Mouse (Mus musculus): ENCODE results near the gene Cldn10. TPM values are rescaled to one million over a fixed set of nuclear protein-coding genes. Genes with fewer than 3 reads are reported as not detected.

Cldn10 gene
- polyA plus RNA-seq, 1 experiment = 1.4 TPM

GRCm38 (mm10) chr14:118820111-118820510, 32.4 kb downstream of the Cldn10 start:
- Histone ChIP-seq H3K27me3 (ENCODE audit: control insufficient read depth, insufficient read depth, low read length) (no peaks in the 10 kb centered on the region), H3K4me1 (ENCODE audit: control insufficient read depth, insufficient read depth, insufficient read length) (no peaks in the 10 kb centered on the region), H3K27ac (ENCODE audit: insufficient read depth, low read length) (no peak overlapping the region), H3K36me3 (ENCODE audit: control insufficient read depth, insufficient read depth, low read length) (no peaks in the 10 kb centered on the region), H3K4me3 (ENCODE audit: extremely low read depth, insufficient read depth, insufficient read length) (no peak overlapping the region)
- TF ChIP-seq CTCF (IDR thresholded peaks at IDR 0.05; ENCODE audit: extremely low read depth, insufficient read depth, insufficient read length, insufficient replicate concordance) (peak; percentile 67; the same call in 1 of the 2 replicates), POLR2A (IDR thresholded peaks at IDR 0.05; ENCODE audit: low read depth, low read length) (no peak)
- DNase-seq (ENCODE audit: low read depth in 1 of 2, low spot score in 2 of 2) = peak; percentile 38 to 56
- 2% methylated on average over 8 of the region's 8 CpGs for WGBS

- WGBS = 96% methylated on average over 4 of the region's 4 CpGs
- no peaks in the 10 kb centered on the region for H3K4me1 ChIP-seq (ENCODE audit: control insufficient read depth, insufficient read depth, insufficient read length)
- no peak overlapping the region for H3K4me3 ChIP-seq (ENCODE audit: extremely low read depth, insufficient read depth, insufficient read length)
- H3K27me3 ChIP-seq (ENCODE audit: control insufficient read depth, insufficient read depth, low read length) = no peaks in the 10 kb centered on the region
- DNase-seq (ENCODE audit: low read depth in 1 of 2, low spot score in 2 of 2) = no peak
- H3K27ac ChIP-seq (ENCODE audit: insufficient read depth, low read length) = no peak overlapping the region
- H3K36me3 ChIP-seq (ENCODE audit: control insufficient read depth, insufficient read depth, low read length) = no peaks in the 10 kb centered on the region
- no peak for TF ChIP-seq POLR2A (IDR thresholded peaks at IDR 0.05; ENCODE audit: low read depth, low read length)
- no peak for TF ChIP-seq CTCF (IDR thresholded peaks at IDR 0.05; ENCODE audit: extremely low read depth, insufficient read depth, insufficient read length, insufficient replicate concordance)
These were observed 35.1 kb downstream of the Cldn10 start for GRCm38 (mm10) chr14:118822816-118823215.

- TF ChIP-seq POLR2A (IDR thresholded peaks at IDR 0.05; ENCODE audit: low read depth, low read length) = no peak
- TF ChIP-seq CTCF (IDR thresholded peaks at IDR 0.05; ENCODE audit: extremely low read depth, insufficient read depth, insufficient read length, insufficient replicate concordance) = no peak
- Histone ChIP-seq H3K27me3 (ENCODE audit: control insufficient read depth, insufficient read depth, low read length) (no peaks in the 10 kb centered on the region), H3K27ac (ENCODE audit: insufficient read depth, low read length) (no peak overlapping the region), H3K4me1 (ENCODE audit: control insufficient read depth, insufficient read depth, insufficient read length) (no peaks in the 10 kb centered on the region), H3K4me3 (ENCODE audit: extremely low read depth, insufficient read depth, insufficient read length) (no peak overlapping the region), H3K36me3 (ENCODE audit: control insufficient read depth, insufficient read depth, low read length) (no peaks in the 10 kb centered on the region)
- 67% methylated on average over 6 of the region's 6 CpGs for WGBS
- no peak for DNase-seq (ENCODE audit: low read depth in 1 of 2, low spot score in 2 of 2)
These were observed 35.6 kb downstream of the Cldn10 start for GRCm38 (mm10) chr14:118823313-118823712.

- TF ChIP-seq CTCF (IDR thresholded peaks at IDR 0.05; ENCODE audit: extremely low read depth, insufficient read depth, insufficient read length, insufficient replicate concordance) (no peak), POLR2A (IDR thresholded peaks at IDR 0.05; ENCODE audit: low read depth, low read length) (no peak)
- 72% methylated on average over 8 of the region's 8 CpGs for WGBS
- no peak overlapping the region for H3K27ac ChIP-seq (ENCODE audit: insufficient read depth, low read length)
These were observed 38.6 kb downstream of the Cldn10 start for GRCm38 (mm10) chr14:118826346-118826745.

GRCm38 (mm10) chr14:118827283-118827904, 39.7 kb downstream of the Cldn10 start:
- no peak overlapping the region for H3K4me3 ChIP-seq (ENCODE audit: extremely low read depth, insufficient read depth, insufficient read length)
- no peaks in the 10 kb centered on the region for H3K27me3 ChIP-seq (ENCODE audit: control insufficient read depth, insufficient read depth, low read length)
- TF ChIP-seq CTCF (IDR thresholded peaks at IDR 0.05; ENCODE audit: extremely low read depth, insufficient read depth, insufficient read length, insufficient replicate concordance) (no peak), POLR2A (IDR thresholded peaks at IDR 0.05; ENCODE audit: low read depth, low read length) (no peak)
- no peak for DNase-seq (ENCODE audit: low read depth in 1 of 2, low spot score in 2 of 2)
- no peak overlapping the region for H3K27ac ChIP-seq (ENCODE audit: insufficient read depth, low read length)
- 71% methylated on average over 7 of the region's 7 CpGs for WGBS
- no peaks in the 10 kb centered on the region for H3K36me3 ChIP-seq (ENCODE audit: control insufficient read depth, insufficient read depth, low read length)
- no peaks in the 10 kb centered on the region for H3K4me1 ChIP-seq (ENCODE audit: control insufficient read depth, insufficient read depth, insufficient read length)

More at GRCm38 (mm10) chr14:118826346-118826745, 38.6 kb downstream of the Cldn10 start:
- Histone ChIP-seq H3K4me1 (ENCODE audit: control insufficient read depth, insufficient read depth, insufficient read length) (no peaks in the 10 kb centered on the region), H3K4me3 (ENCODE audit: extremely low read depth, insufficient read depth, insufficient read length) (no peak overlapping the region), H3K36me3 (ENCODE audit: control insufficient read depth, insufficient read depth, low read length) (no peaks in the 10 kb centered on the region), H3K27me3 (ENCODE audit: control insufficient read depth, insufficient read depth, low read length) (no peaks in the 10 kb centered on the region)
- DNase-seq (ENCODE audit: low read depth in 1 of 2, low spot score in 2 of 2) = no peak

- 0 out of 2 replicates have a peak, but pooled peaks cover 3% of the 10 kb centered on the region for H3K4me1 ChIP-seq (ENCODE audit: control insufficient read depth, insufficient read depth, insufficient read length)
- WGBS = 89% methylated on average over 11 of the region's 11 CpGs
- TF ChIP-seq POLR2A (IDR thresholded peaks at IDR 0.05; ENCODE audit: low read depth, low read length) = no peak
- TF ChIP-seq CTCF (IDR thresholded peaks at IDR 0.05; ENCODE audit: extremely low read depth, insufficient read depth, insufficient read length, insufficient replicate concordance) = no peak
- H3K4me3 ChIP-seq (ENCODE audit: extremely low read depth, insufficient read depth, insufficient read length) = no peak overlapping the region
- H3K36me3 ChIP-seq (ENCODE audit: control insufficient read depth, insufficient read depth, low read length) = no peaks in the 10 kb centered on the region
- DNase-seq (ENCODE audit: low read depth in 1 of 2, low spot score in 2 of 2) = no peak
- no peak overlapping the region for H3K27ac ChIP-seq (ENCODE audit: insufficient read depth, low read length)
- H3K27me3 ChIP-seq (ENCODE audit: control insufficient read depth, insufficient read depth, low read length) = no peaks in the 10 kb centered on the region
These were observed 41.8 kb downstream of the Cldn10 start for GRCm38 (mm10) chr14:118829331-118830095.

GRCm38 (mm10) chr14:118831597-118831996, 43.9 kb downstream of the Cldn10 start:
- DNase-seq (ENCODE audit: low read depth in 1 of 2, low spot score in 2 of 2) = no peak
- 81% methylated on average over 4 of the region's 4 CpGs for WGBS
- Histone ChIP-seq H3K4me3 (ENCODE audit: extremely low read depth, insufficient read depth, insufficient read length) (no peak overlapping the region), H3K4me1 (ENCODE audit: control insufficient read depth, insufficient read depth, insufficient read length) (peaks cover 3% of the 10 kb centered on the region; the same call in 1 of the 2 replicates), H3K27me3 (ENCODE audit: control insufficient read depth, insufficient read depth, low read length) (no peaks in the 10 kb centered on the region), H3K27ac (ENCODE audit: insufficient read depth, low read length) (no peak overlapping the region), H3K36me3 (ENCODE audit: control insufficient read depth, insufficient read depth, low read length) (no peaks in the 10 kb centered on the region)
- TF ChIP-seq CTCF (IDR thresholded peaks at IDR 0.05; ENCODE audit: extremely low read depth, insufficient read depth, insufficient read length, insufficient replicate concordance) = no peak
- TF ChIP-seq POLR2A (IDR thresholded peaks at IDR 0.05; ENCODE audit: low read depth, low read length) = no peak

Data from spleen, adult 2 months (tissue).